In the genomic region with DNA sequence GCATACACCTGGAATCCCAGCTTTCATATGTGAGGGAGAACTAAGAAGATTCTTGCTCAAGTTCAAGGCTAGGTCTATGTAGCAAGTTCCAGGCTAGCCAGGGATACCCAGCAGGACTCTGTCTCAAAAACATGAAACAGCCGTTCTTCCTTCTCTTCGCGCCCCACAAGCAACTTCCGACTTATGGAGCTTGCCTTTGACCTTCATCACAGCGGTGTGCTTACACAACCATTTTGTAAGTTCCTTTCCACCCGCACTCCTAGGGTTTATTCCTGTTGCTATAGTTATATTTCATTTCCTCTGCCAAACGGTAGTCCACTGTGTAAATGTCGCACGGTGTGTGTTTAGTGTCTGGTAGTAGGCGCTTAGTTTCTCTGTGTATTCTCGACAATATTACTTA, we compare ENCODE assay signal across 30 mouse cellular contexts. TPM values are rescaled to one million over a fixed set of nuclear protein-coding genes. Genes with fewer than 3 reads are reported as not detected.
"Had no signal": no experiment of that assay in that cellular context is flagged by ENCODE, and none has a peak within 500 bp of the region (broad histone marks: within the 10 kb centered on the region; RNA-seq: fewer than 3 reads in every experiment).

No protein-coding gene starts in this region.

- H3K4me2 ChIP-seq: liver, embryonic 13.5 days; lung, embryonic 14.5 days; neural tube, embryonic 13.5 days had no signal

- H3K27me3 ChIP-seq: liver, embryonic 13.5 days; neural tube, embryonic 13.5 days had no signal

- H3K4me3 ChIP-seq: left cerebral cortex, adult 2 months; liver, embryonic 13.5 days; megakaryocyte, embryonic 14.5 days; midbrain, embryonic 10.5 days; myocyte; neural tube, embryonic 13.5 days had no signal

- H3K27ac ChIP-seq: left cerebral cortex, adult 2 months; liver, embryonic 13.5 days; midbrain, embryonic 10.5 days; neural tube, embryonic 13.5 days; stomach, postnatal 0 days had no signal

- DNase-seq: kidney, adult 18-20 months; kidney, adult 9 months; kidney, postnatal 14 days; kidney, postnatal 4 days; layer of hippocampus, adult 9-11 months; liver, embryonic 13.5 days; lung, embryonic 14.5 days; midbrain, embryonic 14.5 days; retina, postnatal 1 day; thymus, adult 2 months; thymus, postnatal 14 days; thymus, postnatal 4 days had no signal

- H3K9me3 ChIP-seq: liver, embryonic 13.5 days; megakaryocyte, embryonic 14.5 days; midbrain, embryonic 10.5 days; neural tube, embryonic 13.5 days had no signal

- H3K9ac ChIP-seq: liver, embryonic 13.5 days; lung, embryonic 14.5 days; neural tube, embryonic 13.5 days had no signal

- H3K36me3 ChIP-seq: liver, embryonic 13.5 days; midbrain, embryonic 10.5 days; neural tube, embryonic 13.5 days had no signal

- H3K4me1 ChIP-seq: liver, embryonic 13.5 days; megakaryocyte, embryonic 14.5 days; midbrain, embryonic 10.5 days; neural tube, embryonic 13.5 days had no signal

RNA-seq across cellular contexts. Expression of gene Gm11214, which starts 19.9 kb away (rescaled TPM):
- total RNA-seq: layer of hippocampus, adult 18-20 months; layer of hippocampus, postnatal 25 days; left cerebral cortex, adult 2 months; left cerebral cortex, postnatal 10 days; left cerebral cortex, postnatal 36 days; liver, adult 2 months; neutrophil, adult 5-6 weeks had no signal
- polyA plus RNA-seq: intestine, embryonic 16.5 days; kidney, embryonic 16.5 days; limb, embryonic 11.5 days; limb, embryonic 14.5 days; liver, adult 2 months; liver, embryonic 13.5 days; liver, embryonic 16.5 days; lung, embryonic 14.5 days; midbrain, embryonic 10.5 days; midbrain, embryonic 14.5 days; myocyte; neural tube, embryonic 13.5 days; stomach, embryonic 14.5 days; stomach, postnatal 0 days; thymus, adult 2 months had no signal
